Mouse (Mus musculus) liver, postnatal 0 days (tissue): Measurements from ENCODE around the gene Ptf1a.

Experiments
- CTCF ChIP-seq: sonication (generic); IDR thresholded peaks from 2 replicates; pipeline ENCODE4 v1.5.1; 2016; ENCODE audit warnings: antibody characterized with exemption, low read depth
- EP300 ChIP-seq: IDR thresholded peaks from 2 replicates; pipeline ENCODE4 v1.6.1; 2016; ENCODE audit warnings: antibody characterized with exemption, low read depth, mild to moderate bottlenecking

GRCm38 (mm10) chr2:19429691-19430690 lies 15.5 kb upstream of the Ptf1a start:
- TF ChIP-seq EP300 (no peak), CTCF (no peak)
